Mouse (Mus musculus): Measurements from ENCODE around the gene Sox13. TPM values are rescaled to one million over a fixed set of nuclear protein-coding genes. Genes with fewer than 3 reads are reported as not detected.

Gene Sox13
- polyA plus RNA-seq (2012; rRNA removed) = 45.6 and 61.2 TPM in 2 replicates

GRCm38 (mm10) chr1:133423543-133424480 is at the start of gene Sox13:
Gene Sox13 (minus strand): TSS chr1:133424377.
- DNase-seq (ENCODE audit: low read depth) = no peak

- no peak for DNase-seq (ENCODE audit: low read depth)
Measured at GRCm38 (mm10) chr1:133471556-133471955, 47.4 kb upstream of the Sox13 start.

- DNase-seq (ENCODE audit: low read depth) = no peak
Measured at GRCm38 (mm10) chr1:133471086-133471485, 46.9 kb upstream of the Sox13 start.

- no peak for DNase-seq (ENCODE audit: low read depth)
Measured at GRCm38 (mm10) chr1:133470242-133471025, 46.3 kb upstream of the Sox13 start.

GRCm38 (mm10) chr1:133469213-133469612 is 45.0 kb upstream of the Sox13 start:
- no peak for DNase-seq (ENCODE audit: low read depth)

DNA sequence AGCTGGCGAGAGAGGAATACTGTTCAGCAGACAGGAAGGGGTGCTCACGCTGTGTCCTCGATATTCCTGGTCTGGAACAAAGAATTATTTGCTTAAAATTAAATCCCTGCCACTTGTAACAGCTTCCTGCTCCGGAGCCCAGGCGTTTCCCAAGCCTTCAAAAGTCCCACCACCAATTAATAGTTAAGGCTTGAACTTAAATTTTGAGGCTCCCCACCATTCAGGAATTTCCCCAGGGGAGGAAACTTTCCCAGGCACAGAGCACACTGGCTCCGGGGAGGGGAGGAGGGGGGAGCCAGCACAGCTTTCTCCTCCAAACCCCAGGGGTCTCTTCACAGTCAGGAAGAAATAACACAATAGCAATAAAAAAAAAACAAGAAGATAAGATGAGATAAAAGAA is 44.6 kb upstream of the Sox13 start:
- no peak for DNase-seq (ENCODE audit: low read depth)

GRCm38 (mm10) chr1:133467905-133468304 is 43.7 kb upstream of the Sox13 start:
- DNase-seq (ENCODE audit: low read depth) = no peak

GRCm38 (mm10) chr1:133463138-133463537 is 39.0 kb upstream of the Sox13 start:
- no peak for DNase-seq (ENCODE audit: low read depth)

DNA sequence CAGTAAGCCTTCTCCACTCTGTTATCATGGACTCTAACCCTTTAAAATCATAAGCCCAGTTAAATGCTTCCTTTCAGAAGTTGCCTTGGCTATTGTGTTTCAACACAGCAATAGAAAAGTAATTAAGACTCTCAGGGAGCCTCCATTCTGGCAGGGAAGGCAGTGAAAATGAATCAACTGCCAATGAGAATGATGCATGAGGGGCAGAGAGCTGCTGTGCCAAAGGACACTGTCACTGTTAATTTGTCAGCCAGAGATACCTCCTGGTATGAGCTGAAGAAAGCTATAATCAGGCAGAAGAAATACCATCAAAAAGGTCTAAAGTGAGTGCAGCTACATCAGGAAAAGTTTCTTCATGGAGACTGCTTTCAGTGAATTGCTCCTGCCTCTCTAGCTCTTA is 36.8 kb upstream of the Sox13 start:
- no peak for DNase-seq (ENCODE audit: low read depth)

DNA sequence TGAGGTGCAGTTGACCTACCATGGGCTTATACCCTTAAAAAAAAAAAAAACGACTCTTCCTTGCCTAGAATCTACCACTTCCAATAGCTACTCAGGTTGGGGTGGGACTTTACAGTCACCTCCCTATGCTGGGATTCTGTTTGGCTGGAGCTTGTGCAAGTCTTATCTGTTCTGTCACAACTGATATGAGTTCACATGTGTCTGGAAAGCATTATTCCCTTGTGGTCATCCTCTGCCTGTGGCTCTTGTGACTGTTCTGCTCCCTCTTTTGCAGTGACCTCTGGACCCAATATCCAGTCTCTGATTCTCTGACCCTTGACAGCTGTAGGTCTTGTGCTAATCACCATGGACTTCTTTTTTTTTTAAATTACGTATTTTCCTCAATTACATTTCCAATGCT is 31.9 kb upstream of the Sox13 start:
- DNase-seq (ENCODE audit: low read depth) = no peak

DNA sequence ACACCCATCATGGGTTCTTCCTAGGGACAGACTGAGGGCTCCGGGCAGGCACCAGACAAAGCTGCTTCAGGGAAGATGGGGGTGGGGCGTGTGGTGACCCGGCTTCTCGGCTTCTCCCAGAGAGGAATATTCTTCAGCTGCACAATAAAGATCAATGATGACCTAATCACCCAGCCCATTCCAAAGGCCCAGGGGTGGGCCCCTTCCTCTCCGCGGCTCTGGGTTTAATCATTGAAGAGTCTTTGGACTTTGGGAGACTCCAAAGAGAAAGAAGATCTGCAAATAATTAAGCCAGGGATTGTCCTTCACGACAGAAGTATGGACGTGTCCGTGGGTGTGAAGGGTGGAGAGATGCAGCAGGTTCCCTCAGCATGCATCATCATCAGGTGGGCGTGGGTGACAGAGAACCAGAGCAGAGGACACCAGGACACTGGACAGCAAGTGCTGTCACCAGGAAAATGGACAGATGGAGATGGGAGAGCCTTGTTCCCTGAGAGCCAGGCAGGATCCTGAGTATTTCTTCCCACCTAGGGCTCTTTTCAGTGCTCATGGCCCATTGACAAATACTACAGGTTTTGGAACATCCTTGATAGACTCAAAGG is 28.5 kb upstream of the Sox13 start:
- no peak for DNase-seq (ENCODE audit: low read depth)

DNA sequence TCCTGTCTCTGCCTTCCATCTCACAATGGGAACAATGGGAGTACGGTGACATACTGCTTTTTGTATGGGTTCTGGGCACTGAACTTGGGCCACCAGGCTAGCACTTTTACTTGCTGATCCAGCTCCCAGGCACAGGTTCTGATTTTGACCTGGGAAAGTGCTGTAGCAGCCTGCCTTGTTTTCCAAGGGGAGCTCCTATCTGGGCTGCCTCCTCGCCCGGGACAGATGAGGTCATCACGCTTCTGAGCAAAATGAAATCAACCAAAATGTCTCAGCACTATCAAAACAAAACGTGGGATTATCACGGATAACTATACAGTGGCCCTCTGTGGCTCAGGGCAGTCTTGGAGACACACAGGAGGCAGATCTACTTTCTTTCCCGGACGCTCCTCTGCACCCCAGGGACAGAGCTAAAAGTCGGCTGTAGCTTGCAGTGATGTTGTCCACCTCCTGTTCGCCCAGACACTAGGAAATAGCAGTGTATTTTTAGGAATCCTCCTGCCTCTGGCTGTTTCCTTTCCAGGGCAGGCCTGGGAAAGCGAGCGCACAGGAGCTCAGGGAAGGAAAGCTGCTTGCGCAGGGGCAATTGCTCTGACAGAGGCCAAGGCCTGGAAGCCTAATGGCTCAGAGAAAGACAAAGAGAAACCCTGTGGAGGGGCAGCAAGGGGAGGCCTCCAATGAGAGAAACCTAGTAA is 27.8 kb upstream of the Sox13 start:
- no peak for DNase-seq (ENCODE audit: low read depth)

DNA sequence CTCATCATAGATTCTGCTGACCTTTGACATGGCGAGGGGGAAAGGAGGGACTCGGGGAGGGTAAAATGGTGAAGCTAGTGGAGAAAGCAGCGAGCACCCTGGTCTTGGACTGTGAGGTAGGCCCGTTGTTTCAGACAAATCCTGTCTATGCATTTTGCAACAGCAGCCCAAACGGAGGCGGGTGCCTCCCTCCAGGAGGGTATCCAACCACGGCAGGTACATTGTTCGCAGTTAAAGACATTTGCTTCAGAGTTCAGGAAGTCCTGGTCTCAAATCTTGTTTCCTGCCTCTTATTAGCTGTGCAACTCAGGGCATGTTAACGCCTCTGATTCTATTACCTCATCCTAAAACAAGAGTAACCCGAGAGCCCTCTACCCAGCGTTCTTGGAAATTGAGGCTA is 26.8 kb upstream of the Sox13 start:
- DNase-seq (ENCODE audit: low read depth) = no peak

DNA sequence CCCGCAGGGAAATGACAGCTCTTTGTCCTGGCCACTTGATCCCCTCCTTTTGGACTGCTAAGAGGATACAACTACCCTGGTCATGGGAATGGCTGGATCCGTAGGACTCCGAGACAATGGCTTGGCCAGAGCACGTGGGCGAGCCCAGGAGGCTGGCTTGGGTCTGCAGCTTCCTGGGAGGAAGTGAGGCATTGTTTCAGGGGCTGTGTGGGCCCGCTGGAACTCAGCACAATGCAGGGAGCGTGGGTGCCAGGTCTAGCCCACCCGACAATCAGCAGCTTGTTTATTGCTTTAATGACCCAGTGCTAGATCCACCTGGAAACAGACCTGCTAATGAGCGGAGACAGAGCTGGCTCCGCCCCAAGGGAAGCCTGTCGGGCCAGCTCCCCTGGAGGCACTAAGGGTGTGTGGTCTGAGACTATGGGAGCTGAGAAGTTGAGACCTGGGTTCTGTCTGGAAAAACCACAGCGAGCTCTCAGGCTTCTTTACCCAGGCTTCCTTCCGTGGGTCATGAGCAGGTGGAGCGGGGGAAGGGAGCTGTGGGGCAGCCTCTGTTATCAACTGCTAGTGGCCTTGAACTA is 24.3 kb upstream of the Sox13 start:
- DNase-seq (ENCODE audit: low read depth) = no peak

DNA sequence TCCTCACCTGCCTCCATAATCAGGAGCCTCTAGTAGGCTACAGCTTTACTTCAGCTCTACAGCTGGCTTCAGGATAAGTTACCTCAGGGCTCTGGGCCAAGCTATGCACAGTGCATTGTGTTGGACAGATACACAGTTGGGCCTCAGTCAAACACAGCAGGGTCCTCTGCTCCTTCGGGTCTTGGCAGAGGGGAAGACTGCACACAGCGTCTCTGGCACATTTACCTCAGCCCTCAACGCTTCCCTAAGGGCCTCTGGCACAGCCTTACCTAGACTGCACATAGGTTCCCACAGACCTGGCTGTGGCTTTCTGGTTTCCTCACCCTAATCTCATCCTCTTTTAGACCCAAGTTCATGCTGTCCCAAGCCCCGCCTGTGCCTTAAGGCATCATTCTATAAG is 22.1 kb upstream of the Sox13 start:
- peak; percentile 33 for DNase-seq (ENCODE audit: low read depth)

DNA sequence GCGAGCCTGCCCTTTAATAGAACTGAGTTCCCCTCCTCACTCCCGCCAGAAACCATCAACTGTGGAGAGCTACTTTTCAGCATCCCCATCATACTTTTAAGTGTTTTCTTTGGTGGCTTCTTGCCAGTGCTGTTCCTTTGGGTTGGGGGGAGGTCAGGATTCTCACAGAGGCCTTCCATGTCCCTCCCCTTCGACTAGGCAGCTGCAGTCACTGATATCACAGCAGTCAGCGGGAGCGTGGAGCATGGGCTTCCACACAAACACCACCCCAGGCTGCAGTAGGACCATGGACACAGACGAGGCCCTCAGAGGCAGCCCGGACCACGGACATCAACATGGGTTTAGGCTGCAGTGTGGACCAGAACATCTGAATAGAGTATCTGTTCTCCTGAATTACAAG is 20.1 kb upstream of the Sox13 start:
- DNase-seq (ENCODE audit: low read depth) = no peak

GRCm38 (mm10) chr1:133437916-133438683 is 13.9 kb upstream of the Sox13 start:
- no peak for DNase-seq (ENCODE audit: low read depth)

- DNase-seq (ENCODE audit: low read depth) = no peak
Measured at GRCm38 (mm10) chr1:133434756-133435112, 10.6 kb upstream of the Sox13 start.

DNA sequence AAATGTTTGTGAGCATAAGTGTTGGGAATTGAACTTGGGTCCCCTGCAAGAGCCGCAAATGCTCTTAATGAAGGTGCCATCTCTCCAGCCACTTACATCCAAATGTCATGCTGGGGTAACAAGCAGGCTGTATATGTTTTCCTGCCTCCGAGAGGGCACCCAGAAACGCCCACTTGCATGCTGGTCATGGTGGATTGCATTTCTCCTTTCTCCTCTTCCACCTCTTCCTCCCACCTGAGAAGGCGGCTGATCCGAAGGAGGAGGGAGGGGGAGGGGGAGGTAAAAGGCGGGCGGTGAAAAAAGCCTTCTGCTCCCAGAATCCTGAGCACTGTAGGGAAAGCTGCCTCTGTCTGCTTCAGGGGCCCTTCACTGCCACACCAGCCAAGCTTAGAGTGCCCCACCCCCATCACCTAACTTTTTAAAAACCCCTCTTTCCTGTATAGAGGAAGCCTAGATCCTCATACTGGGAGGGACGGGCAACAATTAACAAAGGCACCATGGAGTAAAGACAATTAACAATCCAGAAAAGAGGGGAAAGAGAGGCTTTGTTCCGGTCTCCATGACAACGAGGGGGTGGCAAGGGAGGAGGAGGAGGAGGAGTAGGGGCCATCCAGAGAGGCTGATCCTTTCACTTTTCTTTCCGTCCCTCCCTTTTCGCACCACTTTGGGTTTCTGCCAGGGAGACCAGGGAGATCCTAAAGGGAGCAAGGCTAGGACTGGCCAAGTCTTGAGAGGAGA is 10.0 kb upstream of the Sox13 start:
- no peak for DNase-seq (ENCODE audit: low read depth)

- no peak for DNase-seq (ENCODE audit: low read depth)
Measured at GRCm38 (mm10) chr1:133432566-133432965, 8.4 kb upstream of the Sox13 start.
